Mouse (Mus musculus) small intestine, adult 2 months (tissue): ENCODE data around the gene St5.

ENCODE experiments used
- CTCF ChIP-seq: fragments of 200-500 bp; IDR thresholded peaks from 2 replicates; pipeline ENCODE4 v1.5.1; 2012; ENCODE audit warnings: low read depth, mild to moderate bottlenecking, control low read depth, inconsistent platforms, low read length, moderate library complexity, mixed read lengths; ENCODE audit not compliant: insufficient replicate concordance, insufficient read length; ENCODE audit errors: extremely low read depth
- POLR2A ChIP-seq: fragments of 200-500 bp; IDR thresholded peaks from 2 replicates; pipeline ENCODE4 v1.6.1; 2012; ENCODE audit warnings: low read depth, mild to moderate bottlenecking, control low read depth, inconsistent platforms, low read length, moderate library complexity

- no peak for TF ChIP-seq POLR2A
- no peak for TF ChIP-seq CTCF
Observed at GRCm38 (mm10) chr7:109493319-109494316, 209.8 kb downstream of the St5 start.
